Mouse (Mus musculus): ENCODE measurements around the gene Cdc5l.

DNA sequence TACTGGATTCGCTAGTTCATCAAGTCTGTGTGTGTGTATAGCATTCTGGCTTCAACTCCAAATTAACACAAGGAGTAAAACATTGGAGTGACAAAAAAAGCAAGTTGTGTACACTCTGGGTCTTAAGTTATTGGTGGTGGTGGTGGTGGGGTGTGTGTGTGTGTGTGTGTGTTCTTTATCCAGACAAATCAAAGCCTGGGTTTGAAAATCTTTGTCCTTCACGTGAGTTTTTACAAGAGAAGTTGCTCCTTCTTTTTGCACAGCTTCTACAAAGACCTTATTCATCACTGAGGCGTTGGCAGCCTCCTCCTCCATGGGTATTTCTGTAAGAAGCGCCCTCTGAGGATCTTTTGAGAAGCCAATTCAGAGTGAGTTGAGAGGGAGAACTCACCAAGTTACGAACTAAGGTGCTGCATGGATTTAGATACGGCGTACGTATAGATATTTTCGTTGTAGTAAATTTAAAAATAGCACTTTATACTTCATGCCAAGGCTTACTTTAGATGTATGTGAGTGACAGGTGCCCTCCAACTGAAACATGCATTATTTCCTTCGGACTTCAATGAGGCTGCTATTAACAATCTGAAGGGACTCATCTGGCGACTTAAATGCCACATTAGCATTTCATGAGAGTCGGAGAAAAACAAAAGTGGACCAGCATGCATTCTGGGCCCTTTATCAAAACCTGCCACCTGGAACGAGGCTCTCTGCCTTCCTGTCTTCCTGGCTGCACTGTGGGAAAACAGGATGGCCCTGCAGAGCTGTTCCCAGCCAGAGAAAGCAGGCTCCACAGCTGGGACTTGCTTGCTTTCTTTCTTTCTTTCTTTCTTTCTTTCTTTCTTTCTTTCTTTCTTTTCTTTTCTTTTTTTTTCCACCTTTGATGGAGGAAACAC lies 23.0 kb upstream of the Cdc5l start:
- TF ChIP-seq POLR2A (IDR thresholded peaks at IDR 0.05; ENCODE audit: low read depth, low read length) (no peak), CTCF (IDR thresholded peaks at IDR 0.05; ENCODE audit: extremely low read depth, insufficient read depth, insufficient read length, insufficient replicate concordance) (no peak)

Data from spleen, adult 2 months (tissue).